In the genomic region with DNA sequence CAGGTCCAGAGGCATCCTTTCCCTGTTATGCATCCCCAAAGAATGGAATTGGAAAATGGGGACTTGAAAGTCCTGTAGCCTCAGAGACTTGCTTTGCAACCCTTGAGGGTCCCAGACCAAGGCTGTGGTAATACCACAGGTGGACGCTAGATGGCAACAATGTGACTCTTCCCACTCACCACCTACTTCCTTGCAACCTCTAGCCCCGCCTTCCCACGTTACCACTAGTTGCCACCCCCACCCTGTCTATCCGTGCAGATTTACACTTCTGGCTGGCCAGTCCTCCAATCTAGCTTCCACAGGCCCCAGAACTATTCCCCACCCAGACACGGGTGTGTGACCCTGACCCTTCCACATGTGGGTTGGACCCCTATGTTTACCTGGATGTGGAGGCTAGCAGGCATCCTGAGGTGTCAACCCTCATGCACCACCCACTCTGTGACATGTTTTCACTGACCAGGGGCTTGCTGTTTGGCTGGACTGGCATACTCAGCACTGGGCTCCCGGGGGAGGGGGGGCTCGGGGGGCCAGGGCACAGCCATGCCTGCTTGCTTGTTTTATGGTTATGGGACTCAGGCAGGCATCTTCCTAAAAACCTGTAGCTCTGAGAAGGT, we compare ENCODE assay signal across 8 mouse cellular contexts. TPM values are rescaled to one million over a fixed set of nuclear protein-coding genes. Genes with fewer than 3 reads are reported as not detected.
DNase-seq lines count a peak whose midpoint lies in the region; ATAC-seq and TF ChIP-seq lines count a peak whose summit lies in the region.

No protein-coding gene starts in this region.

- H3K9me3 ChIP-seq in intestine, embryonic 14.5 days (ENCODE audit: control insufficient read depth, low read length): no peaks in the 10 kb centered on the region
- no peaks in the 10 kb centered on the region for H3K9me3 ChIP-seq in limb, embryonic 15.5 days
- no peaks in the 10 kb centered on the region for H3K9me3 ChIP-seq in midbrain, embryonic 16.5 days (replicated peaks; ENCODE audit: control insufficient read depth, low read length, poor library complexity, severe bottlenecking)
- H3K9me3 ChIP-seq in stomach, embryonic 15.5 days: no peaks in the 10 kb centered on the region

- DNase-seq in urinary bladder, postnatal 25 days (ENCODE audit: low spot score): peak; percentile 54
- no peak for DNase-seq in urinary bladder, postnatal 10 days (ENCODE audit: low spot score)
- peak; percentile 69 to 82 for DNase-seq in cerebellum, postnatal 25 days
- peak; percentile 65 for DNase-seq in gastrocnemius, adult 2 months
- peak; percentile 90 for DNase-seq in intestine, embryonic 14.5 days (ENCODE audit: low spot score)

- 0 out of 2 replicates have a peak overlapping the region, but pooled peaks have one; percentile 16 for H3K4me3 ChIP-seq in gastrocnemius, adult 2 months
- no peak overlapping the region for H3K4me3 ChIP-seq in intestine, embryonic 14.5 days (ENCODE audit: low read depth, low read length)
- H3K4me3 ChIP-seq in limb, embryonic 15.5 days: no peak overlapping the region
- no peak overlapping the region for H3K4me3 ChIP-seq in midbrain, embryonic 16.5 days (ENCODE audit: low read depth, low read length)
- H3K4me3 ChIP-seq in stomach, embryonic 15.5 days (replicated peaks): no peak overlapping the region

- intact Hi-C loops in gastrocnemius, adult 2 months (cut with DNase I): no loop called here

- H3K27ac ChIP-seq in gastrocnemius, adult 2 months: no peak overlapping the region
- H3K27ac ChIP-seq in intestine, embryonic 14.5 days (ENCODE audit: low read depth): no peak overlapping the region
- peak overlapping the region; percentile 17; the same call in 1 of the 2 replicates for H3K27ac ChIP-seq in limb, embryonic 15.5 days
- peak overlapping the region; percentile 71 for H3K27ac ChIP-seq in midbrain, embryonic 16.5 days (ENCODE audit: low read length)
- no peak overlapping the region for H3K27ac ChIP-seq in stomach, embryonic 15.5 days

- H3K27me3 ChIP-seq in intestine, embryonic 14.5 days (replicated peaks; ENCODE audit: control insufficient read depth, insufficient read depth, low read length): no peaks in the 10 kb centered on the region
- no peaks in the 10 kb centered on the region for H3K27me3 ChIP-seq in limb, embryonic 15.5 days
- no peaks in the 10 kb centered on the region for H3K27me3 ChIP-seq in midbrain, embryonic 16.5 days (ENCODE audit: control insufficient read depth, insufficient read depth, low read depth, low read length)
- H3K27me3 ChIP-seq in stomach, embryonic 15.5 days (replicated peaks): no peaks in the 10 kb centered on the region

- ATAC-seq in intestine, embryonic 14.5 days (replicated peaks; ENCODE audit: low FRiP score, low TSS enrichment, low read depth): peak; percentile 54
- no peak for ATAC-seq in limb, embryonic 15.5 days (ENCODE audit: insufficient number of reproducible peaks, low FRiP score, low TSS enrichment, low read depth)
- peak; percentile 72 for ATAC-seq in midbrain, embryonic 16.5 days
- peak; percentile 70 for ATAC-seq in stomach, embryonic 15.5 days (ENCODE audit: insufficient read depth, low FRiP score, low read depth)

- TF ChIP-seq CTCF in gastrocnemius, adult 2 months (IDR thresholded peaks at IDR 0.05): peak; percentile 87

- peaks cover 36% of the 10 kb centered on the region for H3K36me3 ChIP-seq in intestine, embryonic 14.5 days (ENCODE audit: control insufficient read depth, insufficient read depth, low read length)
- peaks cover 35% of the 10 kb centered on the region for H3K36me3 ChIP-seq in limb, embryonic 15.5 days
- peaks cover 50% of the 10 kb centered on the region for H3K36me3 ChIP-seq in midbrain, embryonic 16.5 days (ENCODE audit: control insufficient read depth, insufficient read depth, low read length)
- H3K36me3 ChIP-seq in stomach, embryonic 15.5 days: peaks cover 35% of the 10 kb centered on the region

- H3K4me2 ChIP-seq in intestine, embryonic 14.5 days (ENCODE audit: low read length): peak overlapping the region; percentile 35
- H3K4me2 ChIP-seq in limb, embryonic 15.5 days: peak overlapping the region; percentile 28; the same call in 1 of the 2 replicates
- peak overlapping the region; percentile 12; the same call in 1 of the 2 replicates for H3K4me2 ChIP-seq in midbrain, embryonic 16.5 days (ENCODE audit: low read length)
- peak overlapping the region; percentile 17; the same call in 1 of the 2 replicates for H3K4me2 ChIP-seq in stomach, embryonic 15.5 days

- 0 out of 2 replicates have a peak, but pooled peaks cover 4% of the 10 kb centered on the region for H3K4me1 ChIP-seq in intestine, embryonic 14.5 days (replicated peaks; ENCODE audit: control insufficient read depth, insufficient read depth, low read length)
- peaks cover 9% of the 10 kb centered on the region for H3K4me1 ChIP-seq in limb, embryonic 15.5 days
- H3K4me1 ChIP-seq in midbrain, embryonic 16.5 days (ENCODE audit: control insufficient read depth, insufficient read depth, low read length): peaks cover 4% of the 10 kb centered on the region; the same call in 1 of the 2 replicates
- peaks cover 6% of the 10 kb centered on the region; the same call in 1 of the 2 replicates for H3K4me1 ChIP-seq in stomach, embryonic 15.5 days

- WGBS in intestine, embryonic 14.5 days: 13% methylated on average over 7 of the region's 7 CpGs
- 11% methylated on average over 7 of the region's 7 CpGs for WGBS in limb, embryonic 15.5 days
- 16% methylated on average over 7 of the region's 7 CpGs for WGBS in midbrain, embryonic 16.5 days
- 12% methylated on average over 7 of the region's 7 CpGs for WGBS in stomach, embryonic 15.5 days

- no peak overlapping the region for H3K9ac ChIP-seq in intestine, embryonic 14.5 days (ENCODE audit: low read length)
- no peak overlapping the region for H3K9ac ChIP-seq in limb, embryonic 15.5 days
- no peak overlapping the region for H3K9ac ChIP-seq in midbrain, embryonic 16.5 days (ENCODE audit: low read depth, low read length)
- H3K9ac ChIP-seq in stomach, embryonic 15.5 days: no peak overlapping the region

RNA-seq across cellular contexts. Expression of gene Slc29a4, which starts 31.3 kb away (rescaled TPM):
- not detected for total RNA-seq in gastrocnemius, adult 2 months (2021)
- 9.7 and 10.6 TPM in 2 replicates for polyA plus RNA-seq in intestine, embryonic 14.5 days (2014; fragmentation: Nextera tagmentation; extraction: Ambion mirVana)
- polyA plus RNA-seq in limb, embryonic 15.5 days (2015; fragmentation: Nextera tagmentation; extraction: Ambion mirVana): 3.9 and 5.4 TPM in 2 replicates
- 83.1 and 84.7 TPM in 2 replicates for polyA plus RNA-seq in midbrain, embryonic 16.5 days (2015; fragmentation: Nextera tagmentation; extraction: Ambion mirVana)
- polyA plus RNA-seq in stomach, embryonic 15.5 days (2015; fragmentation: Nextera tagmentation; extraction: Ambion mirVana): 7.2 and 7.4 TPM in 2 replicates

Comparison
In these comparisons a context has a peak if more than half of its experiments do, and no peak if none do; other contexts are left out.
1. H3K27ac ChIP-seq: peak in limb, embryonic 15.5 days (single experiment) and midbrain, embryonic 16.5 days (single experiment); none in gastrocnemius, adult 2 months (single experiment), intestine, embryonic 14.5 days (single experiment) and stomach, embryonic 15.5 days (single experiment).
2. Peak in every context shown above with its lines, with median percentiles within 50 percentile points of each other: H3K4me2 ChIP-seq.